Comparison of ENCODE assay signal across 8 mouse cellular contexts in genomic region chr7:100607214-100608129, GRCm38 (mm10). TPM values are rescaled to one million over a fixed set of nuclear protein-coding genes. Genes with fewer than 3 reads are reported as not detected.
DNase-seq lines count a peak whose midpoint lies in the region; ATAC-seq lines count a peak whose summit lies in the region.

TSS of gene Rab6a (plus strand) at chr7:100607410.

- peak within 1 kb of the TSS; percentile 100 for H3K27ac ChIP-seq in hindbrain, embryonic 12.5 days

- H3K36me3 ChIP-seq in hindbrain, embryonic 12.5 days = no peaks in the 10 kb centered on the region

- peak within 1 kb of the TSS; percentile 99 for H3K9ac ChIP-seq in hindbrain, embryonic 12.5 days

- DNase-seq in NIH3T3 (ENCODE audit: low read depth) = peak; percentile 98
- peak; percentile 98 to 99 for DNase-seq in cerebellum, postnatal 10 days
- DNase-seq in frontal cortex, postnatal 10 days (ENCODE audit: low spot score in 2 of 2) = peak; percentile 97 to 98
- peak; percentile 96 to 99 for DNase-seq in layer of hippocampus, postnatal 14 days (ENCODE audit: low spot score in 2 of 2)
- peak; percentile 96 for DNase-seq in lung, postnatal 14 days
- DNase-seq in retina, adult 2 months (ENCODE audit: low read depth, low spot score) = peak; percentile 99
- DNase-seq in thymus, postnatal 36 days = peak; percentile 91 to 93

- H3K4me1 ChIP-seq in hindbrain, embryonic 12.5 days = peaks cover 9% of the 10 kb centered on the region

- under 1% methylated on average over 100 of the region's 105 CpGs for WGBS in hindbrain, embryonic 12.5 days

- H3K9me3 ChIP-seq in hindbrain, embryonic 12.5 days (replicated peaks) = no peaks in the 10 kb centered on the region

- peak; percentile 97 for ATAC-seq in hindbrain, embryonic 12.5 days (ENCODE audit: low FRiP score)

- H3K27me3 ChIP-seq in hindbrain, embryonic 12.5 days = no peaks in the 10 kb centered on the region; the same call in 1 of the 2 replicates

- peak within 1 kb of the TSS; percentile 98 for H3K4me3 ChIP-seq in hindbrain, embryonic 12.5 days

- H3K4me2 ChIP-seq in hindbrain, embryonic 12.5 days (replicated peaks) = peak within 1 kb of the TSS; percentile 57

RNA-seq across cellular contexts. Expression of gene Rab6a, which starts in this region (rescaled TPM):
- 194 and 218 TPM in 2 replicates for polyA plus RNA-seq in hindbrain, embryonic 12.5 days (2016; fragmentation: Nextera tagmentation; extraction: Ambion mirVana)
- total RNA-seq in layer of hippocampus, postnatal 14 days (2021) = 100 to 1,000 TPM; 374 to 378 TPM

Comparison
In these comparisons a context has a peak if more than half of its experiments do, and no peak if none do; other contexts are left out.
1. Peak in every context shown above with its lines: DNase-seq, ATAC-seq, H3K4me3 ChIP-seq and H3K27ac ChIP-seq.